Mouse (Mus musculus) layer of hippocampus, adult 2 months (tissue): ENCODE measurements at regions not wholly inside any gene's neighbourhood (a gene's known extent, or its start where the extent isn't known, plus 50 kb on each side); places are given as distances from the start of the nearest gene placed in this dataset.

Experiments used
- DNase-seq, 2 experiments: peaks; one replicate each; pipeline ENCODE4 v3.0.0; 2022; ENCODE audit warnings: low spot score in 2 of 2
- H3K27ac ChIP-seq: fragments of 200-600 bp; 2 replicates; pipeline ENCODE4 v1.8.1; 2022
- H3K4me3 ChIP-seq: fragments of 200-600 bp; 2 replicates; pipeline ENCODE4 v1.8.1; 2022; ENCODE audit warnings: mild to moderate bottlenecking
- CTCF ChIP-seq: fragments of 200-600 bp; conservative IDR thresholded peaks from 2 replicates; pipeline ENCODE4 v1.8.1; 2022; ENCODE audit warnings: antibody characterized with exemption, mild to moderate bottlenecking, moderate library complexity
- microRNA-seq, 2 experiments: library from miRNA; unstranded; fragments of <30 nt; microRNA quantifications; one replicate each; pipeline ENCODE4 v1.2.0; 2021

GRCm38 (mm10) chr2:84260701-84261100 lies 164.5 kb downstream of the Calcrl start:
- no peak for DNase-seq
- TF ChIP-seq CTCF = no peak
- no peak overlapping the region for H3K27ac ChIP-seq
- no peak overlapping the region for H3K4me3 ChIP-seq

GRCm38 (mm10) chr2:84261481-84261880 lies 163.7 kb downstream of the Calcrl start:
- Histone ChIP-seq H3K27ac (no peak overlapping the region), H3K4me3 (no peak overlapping the region)
- no peak for TF ChIP-seq CTCF
- DNase-seq = no peak

- TF ChIP-seq CTCF = no peak
- no peak overlapping the region for H3K4me3 ChIP-seq
- DNase-seq = no peak
- no peak overlapping the region for H3K27ac ChIP-seq
These were observed 160.7 kb downstream of the Calcrl start for GRCm38 (mm10) chr2:84264485-84264884.

DNA sequence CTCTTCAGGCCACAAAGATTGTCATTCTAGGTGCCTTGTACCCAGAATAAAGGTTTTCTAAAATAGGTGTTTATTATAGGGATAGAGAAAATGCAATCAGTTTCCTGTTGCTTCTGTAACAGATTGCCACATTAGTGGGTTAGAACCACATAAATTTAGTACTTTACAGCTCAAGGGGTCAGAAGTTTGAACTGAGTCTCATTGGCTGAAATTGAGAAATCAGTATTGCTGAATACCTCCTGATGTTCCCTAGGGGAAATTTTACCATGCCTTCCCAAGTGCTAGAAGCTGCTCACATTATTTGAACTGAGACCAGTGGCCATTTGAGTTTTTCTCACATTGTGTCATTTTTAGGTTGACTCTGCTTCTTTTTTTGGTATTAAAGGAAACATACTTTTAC lies 160.2 kb downstream of the Calcrl start:
- TF ChIP-seq CTCF = no peak
- Histone ChIP-seq H3K4me3 (no peak overlapping the region), H3K27ac (no peak overlapping the region)
- no peak for DNase-seq

DNA sequence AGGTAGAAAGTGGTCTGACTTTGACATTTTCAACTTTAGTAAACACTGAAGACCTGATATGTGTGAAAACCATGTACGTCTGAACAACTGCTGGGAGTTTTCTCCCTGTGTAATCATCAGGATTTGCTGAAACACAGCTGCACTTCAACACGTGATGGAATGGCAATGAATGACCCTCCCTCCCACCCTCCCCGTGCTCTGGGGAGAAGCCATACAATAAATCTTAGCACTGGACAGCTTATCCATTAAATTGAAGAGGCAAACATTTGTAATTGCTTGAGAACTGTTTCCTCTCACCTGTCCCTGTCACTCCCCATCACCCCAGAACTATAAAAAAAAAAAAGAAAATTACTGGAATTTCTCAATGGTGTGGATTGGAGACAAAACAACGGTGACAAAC lies 159.1 kb downstream of the Calcrl start:
- H3K27ac ChIP-seq = no peak overlapping the region
- H3K4me3 ChIP-seq = no peak overlapping the region
- DNase-seq = no peak
- TF ChIP-seq CTCF = no peak

DNA sequence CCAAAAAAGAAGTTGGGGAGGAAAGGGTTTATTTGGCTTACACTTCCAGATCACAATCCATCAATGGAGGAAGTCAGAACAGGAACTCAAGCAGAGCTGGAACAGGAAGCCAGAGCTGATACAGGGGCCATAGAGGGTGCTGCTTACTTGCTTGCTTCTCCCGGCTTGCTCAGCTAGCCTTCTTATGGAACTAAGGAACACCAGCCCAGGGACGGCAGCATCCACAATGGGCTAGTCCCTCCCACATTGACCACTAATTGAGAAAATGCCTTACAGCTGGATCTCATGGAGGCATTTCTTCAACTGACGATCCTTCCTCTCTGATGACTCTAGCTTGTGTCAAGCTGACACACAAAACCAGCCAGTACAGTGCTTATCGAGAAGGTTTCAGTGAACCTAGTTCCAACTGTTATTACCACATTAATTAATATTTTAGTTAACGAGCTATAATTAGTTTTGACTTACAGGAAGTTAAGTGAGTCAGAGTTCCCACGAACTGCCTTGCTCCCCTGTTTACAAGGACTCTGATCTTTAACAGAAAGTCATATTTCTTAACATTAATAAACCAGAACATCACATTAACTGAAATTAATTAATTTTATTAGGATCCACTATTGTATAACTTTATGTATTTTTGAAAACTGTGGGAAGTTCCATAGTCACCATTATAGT lies 158.2 kb downstream of the Calcrl start:
- no peak for DNase-seq
- TF ChIP-seq CTCF = no peak
- Histone ChIP-seq H3K27ac (no peak overlapping the region), H3K4me3 (no peak overlapping the region)

- no peak for DNase-seq
- no peak overlapping the region for H3K27ac ChIP-seq
- no peak for TF ChIP-seq CTCF
- H3K4me3 ChIP-seq = no peak overlapping the region
These were observed 151.0 kb downstream of the Calcrl start for GRCm38 (mm10) chr2:84274038-84274724.

GRCm38 (mm10) chr2:84277181-84277580 lies 148.0 kb downstream of the Calcrl start:
- DNase-seq = no peak
- peak; percentile 43 for TF ChIP-seq CTCF
- Histone ChIP-seq H3K27ac (no peak overlapping the region), H3K4me3 (no peak overlapping the region)

Small RNAs in the stretch of these regions (microRNA-seq; reads per million reads assigned to microRNA genes)
- 0 reads per million in 2 experiments for gene Gm25972
